8 mouse cellular contexts compared by ENCODE assay signal in the genomic region with DNA sequence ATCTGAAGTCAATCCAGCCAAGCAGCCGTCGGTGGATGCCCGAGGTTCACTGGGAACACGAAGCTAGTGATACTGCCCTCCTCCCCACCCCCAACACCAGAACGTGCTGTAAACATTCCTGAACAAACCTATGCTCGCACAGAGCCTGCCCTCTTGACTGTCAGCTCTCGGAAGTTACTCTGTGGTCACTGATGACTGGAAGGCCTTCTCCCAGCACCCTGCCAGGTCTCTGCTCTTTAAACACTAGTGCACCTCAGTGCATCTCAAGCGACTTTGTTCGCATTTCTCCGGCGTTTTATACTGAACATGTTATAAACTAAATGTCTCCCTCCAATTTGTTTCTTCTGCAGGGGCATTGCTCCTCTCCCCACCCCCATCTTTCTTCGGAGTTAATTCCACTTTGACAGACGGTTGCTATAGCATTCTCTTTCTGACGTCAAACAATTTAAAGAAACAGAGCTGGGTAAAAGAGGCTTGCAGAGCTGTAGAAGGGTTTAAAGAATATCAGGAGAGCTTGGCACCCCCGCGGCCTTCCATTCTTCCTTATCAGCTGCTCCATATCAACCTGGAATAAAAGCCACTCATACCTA. TPM values are rescaled to one million over a fixed set of nuclear protein-coding genes. Genes with fewer than 3 reads are reported as not detected.
A peak's percentile ranks its signal among the peaks of the same experiment; 100 is the strongest.
DNase-seq lines count a peak whose midpoint lies in the region; ATAC-seq and TF ChIP-seq lines count a peak whose summit lies in the region.

No protein-coding gene starts in this region.

- peak overlapping the region; percentile 47 for H3K4me3 ChIP-seq in thymus, adult 2 months (ENCODE audit: control insufficient read depth, insufficient read depth, low read length)
- H3K4me3 ChIP-seq in limb, embryonic 11.5 days (ENCODE audit: low read depth, low read length), result peak overlapping the region; percentile 55
- H3K4me3 ChIP-seq in stomach, embryonic 14.5 days (ENCODE audit: low read depth, low read length), result peak overlapping the region; percentile 53

- H3K27me3 ChIP-seq in thymus, adult 2 months (ENCODE audit: control insufficient read depth, insufficient read depth, low read length), result no peaks in the 10 kb centered on the region
- no peaks in the 10 kb centered on the region for H3K27me3 ChIP-seq in limb, embryonic 11.5 days (ENCODE audit: control insufficient read depth, insufficient read depth, low read length)
- H3K27me3 ChIP-seq in stomach, embryonic 14.5 days (ENCODE audit: control insufficient read depth, insufficient read depth, low read length), result no peaks in the 10 kb centered on the region

- 58% methylated on average over 16 of the region's 16 CpGs for WGBS in thymus, adult 2 months
- 20% methylated on average over 16 of the region's 16 CpGs for WGBS in limb, embryonic 11.5 days
- WGBS in stomach, embryonic 14.5 days, result 11% methylated on average over 16 of the region's 16 CpGs

- TF ChIP-seq POLR2A in thymus, adult 2 months (IDR thresholded peaks at IDR 0.05; ENCODE audit: control insufficient read depth, extremely low read depth, insufficient read depth, low read length, poor library complexity), result no peak

- H3K4me1 ChIP-seq in thymus, adult 2 months (replicated peaks; ENCODE audit: control insufficient read depth, insufficient read depth, low read length), result peaks cover 9% of the 10 kb centered on the region
- no peaks in the 10 kb centered on the region for H3K4me1 ChIP-seq in limb, embryonic 11.5 days (ENCODE audit: control insufficient read depth, insufficient read depth, low read length)
- H3K4me1 ChIP-seq in stomach, embryonic 14.5 days (ENCODE audit: control insufficient read depth, insufficient read depth, low read length), result peaks cover 6% of the 10 kb centered on the region; the same call in 1 of the 2 replicates

- H3K36me3 ChIP-seq in thymus, adult 2 months (ENCODE audit: control insufficient read depth, insufficient read depth, low read length), result no peaks in the 10 kb centered on the region
- no peaks in the 10 kb centered on the region for H3K36me3 ChIP-seq in limb, embryonic 11.5 days (ENCODE audit: control insufficient read depth, insufficient read depth, low read length)
- H3K36me3 ChIP-seq in stomach, embryonic 14.5 days (ENCODE audit: control insufficient read depth, insufficient read depth, low read length), result no peaks in the 10 kb centered on the region

- DNase-seq in frontal cortex, postnatal 10 days (ENCODE audit: low spot score in 2 of 2), result peak; percentile 27 to 42
- no peak for DNase-seq in frontal cortex, postnatal 25 days (ENCODE audit: low spot score in 2 of 2)
- no peak for DNase-seq in thymus, adult 2 months
- no peak for DNase-seq in thymus, postnatal 4 days
- DNase-seq in limb, embryonic 11.5 days (ENCODE audit: low spot score), result no peak
- DNase-seq in urinary bladder, postnatal 14 days (ENCODE audit: low spot score), result no peak
- DNase-seq in yolk sac, embryonic 10.5 days (ENCODE audit: low spot score), result no peak

- peak overlapping the region; percentile 76 for H3K9ac ChIP-seq in limb, embryonic 11.5 days (ENCODE audit: low read length)
- H3K9ac ChIP-seq in stomach, embryonic 14.5 days (replicated peaks; ENCODE audit: low read depth, low read length), result peak overlapping the region; percentile 53

- peak overlapping the region; percentile 54 for H3K4me2 ChIP-seq in limb, embryonic 11.5 days (ENCODE audit: low read depth, severe bottlenecking)
- H3K4me2 ChIP-seq in stomach, embryonic 14.5 days (replicated peaks; ENCODE audit: low read depth, low read length), result peak overlapping the region; percentile 51

- no peaks in the 10 kb centered on the region for H3K9me3 ChIP-seq in limb, embryonic 11.5 days (ENCODE audit: control insufficient read depth, low read length)
- no peaks in the 10 kb centered on the region for H3K9me3 ChIP-seq in stomach, embryonic 14.5 days (ENCODE audit: control insufficient read depth, low read depth, low read length)

- no peak for TF ChIP-seq CTCF in thymus, adult 2 months (IDR thresholded peaks at IDR 0.05; ENCODE audit: borderline replicate concordance, control insufficient read depth, extremely low read depth, insufficient read depth, low read length, poor library complexity)

- 0 out of 2 replicates have a peak, but pooled peaks have one; percentile 15 for ATAC-seq in limb, embryonic 11.5 days (ENCODE audit: insufficient number of reproducible peaks, low FRiP score, low TSS enrichment, low read depth)
- ATAC-seq in stomach, embryonic 14.5 days (ENCODE audit: insufficient number of reproducible peaks, insufficient read depth, low FRiP score, low read depth), result peak; percentile 35; the same call in 1 of the 2 replicates

- no peak overlapping the region for H3K27ac ChIP-seq in thymus, adult 2 months (ENCODE audit: control insufficient read depth, insufficient read depth, low read length)
- H3K27ac ChIP-seq in limb, embryonic 11.5 days (replicated peaks; ENCODE audit: low read depth, low read length), result no peak overlapping the region
- H3K27ac ChIP-seq in stomach, embryonic 14.5 days (ENCODE audit: low read length), result peak overlapping the region; percentile 90

RNA-seq across cellular contexts. Expression of a gene that starts 0.8 kb away (rescaled TPM):
- 35.1 and 42.2 TPM in 2 replicates for polyA plus RNA-seq in thymus, adult 2 months (2012; rRNA removed)
- 42.3 and 42.4 TPM in 2 replicates for polyA plus RNA-seq in limb, embryonic 11.5 days (2014; fragmentation: Nextera tagmentation; extraction: Ambion mirVana)
- 74.8 and 80.4 TPM in 2 replicates for polyA plus RNA-seq in stomach, embryonic 14.5 days (2014; fragmentation: Nextera tagmentation; extraction: Ambion mirVana)

Comparison
In these comparisons a context has a peak if more than half of its experiments do, and no peak if none do; other contexts are left out.
1. DNase-seq: peak in frontal cortex, postnatal 10 days (2 of 2); none in frontal cortex, postnatal 25 days (0 of 2), thymus, adult 2 months (single experiment), thymus, postnatal 4 days (single experiment), limb, embryonic 11.5 days (single experiment), urinary bladder, postnatal 14 days (single experiment) and yolk sac, embryonic 10.5 days (single experiment).
2. Peak in every context shown above with its lines, with median percentiles within 50 percentile points of each other: H3K4me3 ChIP-seq.